Mouse (Mus musculus) cerebellum, postnatal 10 days (tissue): ENCODE data around the gene Flrt1.

Source experiments
- DNase-seq, 2 experiments: peaks; one replicate each; pipeline ENCODE4 v3.0.0; 2021; ENCODE audit warnings: mixed read lengths in 2 of 2

The Flrt1 gene

GRCm38 (mm10) chr19:7128551-7129475 is 23.3 kb upstream of the Flrt1 start:
- DNase-seq: peak; percentile 90 to 94

- DNase-seq: no peak
These were observed 21.4 kb upstream of the Flrt1 start for GRCm38 (mm10) chr19:7126933-7127332.

- DNase-seq: no peak
These were observed 20.7 kb upstream of the Flrt1 start for GRCm38 (mm10) chr19:7126209-7126608.

- DNase-seq: no peak
These were observed 20.1 kb upstream of the Flrt1 start for GRCm38 (mm10) chr19:7125526-7126156.

GRCm38 (mm10) chr19:7122698-7123306 is 17.3 kb upstream of the Flrt1 start:
- no peak for DNase-seq

GRCm38 (mm10) chr19:7122277-7122676 is 16.7 kb upstream of the Flrt1 start:
- peak; percentile 71 to 72 for DNase-seq

GRCm38 (mm10) chr19:7121252-7121651 is 15.7 kb upstream of the Flrt1 start:
- peak; percentile 58 to 77 for DNase-seq

- DNase-seq: no peak
These were observed 12.3 kb upstream of the Flrt1 start for GRCm38 (mm10) chr19:7117653-7118307.

- no peak for DNase-seq
These were observed 11.6 kb upstream of the Flrt1 start for GRCm38 (mm10) chr19:7117141-7117540.

- DNase-seq: no peak
These were observed 10.7 kb upstream of the Flrt1 start for GRCm38 (mm10) chr19:7116038-7116731.

GRCm38 (mm10) chr19:7113574-7113973 is 8.0 kb upstream of the Flrt1 start:
- no peak for DNase-seq

- DNase-seq: no peak
These were observed 7.1 kb upstream of the Flrt1 start for GRCm38 (mm10) chr19:7112628-7113027.

- DNase-seq: no peak
These were observed 6.2 kb upstream of the Flrt1 start for GRCm38 (mm10) chr19:7111710-7112109.

GRCm38 (mm10) chr19:7111309-7111708 is 5.8 kb upstream of the Flrt1 start:
- no peak for DNase-seq

- peak in 1 of 2 experiments; percentile 49 for DNase-seq
These were observed 5.3 kb upstream of the Flrt1 start for GRCm38 (mm10) chr19:7110875-7111274.

GRCm38 (mm10) chr19:7110097-7110496 is 4.6 kb upstream of the Flrt1 start:
- DNase-seq: no peak

GRCm38 (mm10) chr19:7108114-7108905 is 2.8 kb upstream of the Flrt1 start:
- DNase-seq: peak in 1 of 2 experiments; percentile 51

GRCm38 (mm10) chr19:7107174-7107573 is 1.6 kb upstream of the Flrt1 start:
- DNase-seq: no peak

- DNase-seq: no peak
These were observed 1.0 kb upstream of the Flrt1 start for GRCm38 (mm10) chr19:7106566-7106965.

GRCm38 (mm10) chr19:7103993-7104401 is 1.5 kb downstream of the Flrt1 start:
- no peak for DNase-seq

- peak; percentile 47 to 58 for DNase-seq
These were observed 2.1 kb downstream of the Flrt1 start for GRCm38 (mm10) chr19:7103349-7103992.
